Comparison of ENCODE assay signal across 18 mouse cellular contexts in genomic region chr1:134784911-134785310, GRCm38 (mm10).
A peak's percentile ranks its signal among the peaks of the same experiment; 100 is the strongest.
DNase-seq lines count a peak whose midpoint lies in the region; ATAC-seq and TF ChIP-seq lines count a peak whose summit lies in the region.
"Had no signal": no experiment of that assay in that cellular context is flagged by ENCODE, and none has a peak within 500 bp of the region (broad histone marks: within the 10 kb centered on the region; RNA-seq: fewer than 3 reads in every experiment).

No protein-coding gene starts in this region.

- H3K9me3 ChIP-seq in heart, embryonic 11.5 days (replicated peaks; ENCODE audit: control insufficient read depth, low read length): no peaks in the 10 kb centered on the region
- H3K9me3 ChIP-seq in liver, postnatal 0 days (ENCODE audit: low read length): no peaks in the 10 kb centered on the region
- no peaks in the 10 kb centered on the region for H3K9me3 ChIP-seq in liver, embryonic 12.5 days (replicated peaks)
- no peaks in the 10 kb centered on the region for H3K9me3 ChIP-seq in stomach, embryonic 16.5 days (replicated peaks; ENCODE audit: control insufficient read depth, low read length)
- H3K9me3 ChIP-seq: forebrain, embryonic 15.5 days; kidney, embryonic 15.5 days; neural tube, embryonic 12.5 days; stomach, embryonic 15.5 days had no signal

- no peaks in the 10 kb centered on the region for H3K27me3 ChIP-seq in heart, embryonic 11.5 days (ENCODE audit: control insufficient read depth, insufficient read depth, low read length)
- H3K27me3 ChIP-seq in liver, postnatal 0 days (ENCODE audit: insufficient read depth, low read length): no peaks in the 10 kb centered on the region
- H3K27me3 ChIP-seq in liver, embryonic 12.5 days (replicated peaks): no peaks in the 10 kb centered on the region
- H3K27me3 ChIP-seq in stomach, embryonic 16.5 days (ENCODE audit: control insufficient read depth, insufficient read depth, low read length): no peaks in the 10 kb centered on the region
- H3K27me3 ChIP-seq: forebrain, embryonic 15.5 days; kidney, embryonic 15.5 days; neural tube, embryonic 12.5 days; stomach, embryonic 15.5 days had no signal

- no peak overlapping the region for H3K4me2 ChIP-seq in heart, embryonic 11.5 days
- no peak overlapping the region for H3K4me2 ChIP-seq in liver, postnatal 0 days (ENCODE audit: low read depth, low read length)
- no peak overlapping the region for H3K4me2 ChIP-seq in liver, embryonic 12.5 days
- H3K4me2 ChIP-seq in stomach, embryonic 16.5 days (ENCODE audit: low read depth, low read length): no peak overlapping the region
- H3K4me2 ChIP-seq: forebrain, embryonic 15.5 days; kidney, embryonic 15.5 days; neural tube, embryonic 12.5 days; stomach, embryonic 15.5 days had no signal

- no peak overlapping the region for H3K4me3 ChIP-seq in heart, embryonic 11.5 days (ENCODE audit: low read depth, low read length)
- H3K4me3 ChIP-seq in liver, postnatal 0 days (ENCODE audit: low read depth, low read length): no peak overlapping the region
- no peak overlapping the region for H3K4me3 ChIP-seq in liver, embryonic 12.5 days
- H3K4me3 ChIP-seq in stomach, embryonic 16.5 days (replicated peaks; ENCODE audit: low read length): no peak overlapping the region
- H3K4me3 ChIP-seq: forebrain, embryonic 15.5 days; kidney, embryonic 15.5 days; neural tube, embryonic 12.5 days; stomach, embryonic 15.5 days had no signal

- TF ChIP-seq EP300 in liver, postnatal 0 days (IDR thresholded peaks at IDR 0.05; ENCODE audit: low read depth): no peak

- no peak for ATAC-seq in heart, embryonic 11.5 days (replicated peaks; ENCODE audit: insufficient number of reproducible peaks, low FRiP score, low TSS enrichment)
- ATAC-seq in liver, postnatal 0 days: no peak
- ATAC-seq in liver, embryonic 12.5 days: no peak
- peak; percentile 65 for ATAC-seq in granulocyte monocyte progenitor cell, adult 5-6 weeks (replicated peaks; ENCODE audit: poor library complexity, severe bottlenecking)
- ATAC-seq in stomach, embryonic 16.5 days (ENCODE audit: insufficient read depth, low FRiP score): no peak
- ATAC-seq: forebrain, embryonic 15.5 days; hindbrain, embryonic 16.5 days; midbrain, embryonic 16.5 days had no signal

- WGBS in heart, embryonic 11.5 days (ENCODE audit: insufficient replicate concordance): 78% methylated on average over 1 of the region's 1 CpGs
- 72% methylated on average over 1 of the region's 1 CpGs for WGBS in liver, postnatal 0 days (ENCODE audit: insufficient replicate concordance)
- WGBS in liver, embryonic 12.5 days (ENCODE audit: insufficient replicate concordance): 70% methylated on average over 1 of the region's 1 CpGs
- 74% methylated on average over 1 of the region's 1 CpGs for WGBS in stomach, embryonic 16.5 days

- no peak for DNase-seq in heart, adult 8-10 months (ENCODE audit: low spot score)
- no peak for DNase-seq in liver, postnatal 0 days
- no peak for DNase-seq in adrenal gland, postnatal 36 days
- no peak for DNase-seq in frontal cortex, adult 2 months (ENCODE audit: extremely low spot score in 1 of 2, low spot score in 1 of 2)
- DNase-seq: adrenal gland, postnatal 10 days; cerebellum, postnatal 25 days; gastrocnemius, postnatal 25 days; thymus, postnatal 36 days had no signal

- H3K36me3 ChIP-seq in heart, embryonic 11.5 days (ENCODE audit: control insufficient read depth, insufficient read depth, low read length): no peaks in the 10 kb centered on the region
- no peaks in the 10 kb centered on the region for H3K36me3 ChIP-seq in liver, postnatal 0 days (replicated peaks; ENCODE audit: insufficient read depth, low read length)
- H3K36me3 ChIP-seq in liver, embryonic 12.5 days: no peaks in the 10 kb centered on the region
- no peaks in the 10 kb centered on the region for H3K36me3 ChIP-seq in stomach, embryonic 16.5 days (ENCODE audit: control insufficient read depth, insufficient read depth, low read length)
- H3K36me3 ChIP-seq: kidney, embryonic 15.5 days; neural tube, embryonic 12.5 days; stomach, embryonic 15.5 days had no signal

- peaks cover 28% of the 10 kb centered on the region for H3K4me1 ChIP-seq in heart, embryonic 11.5 days (ENCODE audit: control insufficient read depth, insufficient read depth, low read length)
- peaks cover 3% of the 10 kb centered on the region; the same call in 1 of the 2 replicates for H3K4me1 ChIP-seq in liver, postnatal 0 days (ENCODE audit: insufficient read depth)
- H3K4me1 ChIP-seq in liver, embryonic 12.5 days: no peaks in the 10 kb centered on the region; the same call in 1 of the 2 replicates
- peaks cover 15% of the 10 kb centered on the region for H3K4me1 ChIP-seq in stomach, embryonic 16.5 days (ENCODE audit: control insufficient read depth, insufficient read depth, low read length)
- H3K4me1 ChIP-seq: forebrain, embryonic 15.5 days; neural tube, embryonic 12.5 days had no signal

- no peak overlapping the region for H3K9ac ChIP-seq in heart, embryonic 11.5 days (ENCODE audit: low read depth, low read length)
- no peak overlapping the region for H3K9ac ChIP-seq in liver, postnatal 0 days (replicated peaks)
- no peak overlapping the region for H3K9ac ChIP-seq in liver, embryonic 12.5 days
- no peak overlapping the region for H3K9ac ChIP-seq in stomach, embryonic 16.5 days (ENCODE audit: low read length)
- H3K9ac ChIP-seq: forebrain, embryonic 15.5 days; kidney, embryonic 15.5 days; neural tube, embryonic 12.5 days; stomach, embryonic 15.5 days had no signal

- TF ChIP-seq CTCF in liver, postnatal 0 days (IDR thresholded peaks at IDR 0.05; ENCODE audit: low read depth): no peak

- H3K27ac ChIP-seq in heart, embryonic 11.5 days (ENCODE audit: low read depth, low read length): peak overlapping the region; percentile 76
- peak overlapping the region; percentile 66 for H3K27ac ChIP-seq in liver, postnatal 0 days (ENCODE audit: low read depth)
- H3K27ac ChIP-seq in liver, embryonic 12.5 days: no peak overlapping the region
- peak overlapping the region; percentile 48; the same call in 1 of the 2 replicates for H3K27ac ChIP-seq in stomach, embryonic 16.5 days (ENCODE audit: low read length)
- H3K27ac ChIP-seq: forebrain, embryonic 15.5 days; kidney, embryonic 15.5 days; neural tube, embryonic 12.5 days had no signal
